ENCODE assay signal across 9 mouse cellular contexts in the genomic region with DNA sequence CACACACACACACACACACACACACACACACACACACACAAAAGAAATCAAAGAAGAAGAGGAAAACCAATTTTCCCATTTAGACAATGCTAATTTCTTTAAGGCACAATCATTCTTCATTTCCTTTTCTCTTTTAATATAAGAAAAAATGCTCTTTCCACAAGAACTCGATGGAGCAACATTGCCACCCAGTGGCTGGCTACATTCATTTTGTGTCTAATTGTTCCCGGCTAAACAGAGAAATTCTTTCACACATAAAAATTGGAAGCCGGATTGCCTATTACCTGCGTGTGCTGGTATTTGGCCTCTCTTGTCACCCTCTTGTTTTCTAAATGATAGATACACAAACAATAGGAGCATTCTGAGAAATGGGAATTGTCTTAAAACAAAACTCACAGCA.
DNase-seq lines count a peak whose midpoint lies in the region; ATAC-seq lines count a peak whose summit lies in the region.
"Had no signal": no experiment of that assay in that cellular context is flagged by ENCODE, and none has a peak within 500 bp of the region (broad histone marks: within the 10 kb centered on the region; RNA-seq: fewer than 3 reads in every experiment).

No protein-coding gene starts in this region.

- no peaks in the 10 kb centered on the region for H3K36me3 ChIP-seq in intestine, embryonic 14.5 days (ENCODE audit: control insufficient read depth, insufficient read depth, low read length)
- H3K36me3 ChIP-seq in intestine, embryonic 15.5 days, result no peaks in the 10 kb centered on the region
- H3K36me3 ChIP-seq in embryonic facial prominence, embryonic 11.5 days (replicated peaks; ENCODE audit: control insufficient read depth, insufficient read depth, low read depth, low read length), result no peaks in the 10 kb centered on the region
- H3K36me3 ChIP-seq: liver, embryonic 13.5 days had no signal

- H3K27ac ChIP-seq in intestine, embryonic 14.5 days (ENCODE audit: low read depth), result no peak overlapping the region
- no peak overlapping the region for H3K27ac ChIP-seq in intestine, embryonic 15.5 days
- no peak overlapping the region for H3K27ac ChIP-seq in embryonic facial prominence, embryonic 11.5 days (replicated peaks; ENCODE audit: low read depth, low read length)
- H3K27ac ChIP-seq: liver, embryonic 13.5 days had no signal

- 9% methylated on average over 4 of the region's 4 CpGs for WGBS in intestine, embryonic 14.5 days
- WGBS in intestine, embryonic 15.5 days, result 10% methylated on average over 4 of the region's 4 CpGs
- WGBS in embryonic facial prominence, embryonic 11.5 days, result 26% methylated on average over 4 of the region's 4 CpGs

- no peak for ATAC-seq in intestine, embryonic 14.5 days (replicated peaks; ENCODE audit: low FRiP score, low TSS enrichment, low read depth)
- no peak for ATAC-seq in intestine, embryonic 15.5 days
- no peak for ATAC-seq in embryonic facial prominence, embryonic 11.5 days (replicated peaks; ENCODE audit: insufficient number of reproducible peaks, low FRiP score, low TSS enrichment, low read depth)

- H3K9ac ChIP-seq in intestine, embryonic 14.5 days (ENCODE audit: low read length), result no peak overlapping the region
- no peak overlapping the region for H3K9ac ChIP-seq in intestine, embryonic 15.5 days
- no peak overlapping the region for H3K9ac ChIP-seq in embryonic facial prominence, embryonic 11.5 days (replicated peaks; ENCODE audit: low read length)
- H3K9ac ChIP-seq: liver, embryonic 13.5 days had no signal

- H3K27me3 ChIP-seq in intestine, embryonic 14.5 days (replicated peaks; ENCODE audit: control insufficient read depth, insufficient read depth, low read length), result no peaks in the 10 kb centered on the region
- H3K27me3 ChIP-seq in intestine, embryonic 15.5 days (replicated peaks), result no peaks in the 10 kb centered on the region
- H3K27me3 ChIP-seq in embryonic facial prominence, embryonic 11.5 days (ENCODE audit: control insufficient read depth, insufficient read depth, low read length), result no peaks in the 10 kb centered on the region
- H3K27me3 ChIP-seq: liver, embryonic 13.5 days had no signal

- H3K4me1 ChIP-seq in intestine, embryonic 14.5 days (replicated peaks; ENCODE audit: control insufficient read depth, insufficient read depth, low read length), result no peaks in the 10 kb centered on the region; the same call in 1 of the 2 replicates
- no peaks in the 10 kb centered on the region for H3K4me1 ChIP-seq in intestine, embryonic 15.5 days (replicated peaks)
- H3K4me1 ChIP-seq in embryonic facial prominence, embryonic 11.5 days (ENCODE audit: control insufficient read depth, insufficient read depth, low read length), result no peaks in the 10 kb centered on the region
- H3K4me1 ChIP-seq: liver, embryonic 13.5 days had no signal

- H3K4me2 ChIP-seq in intestine, embryonic 14.5 days (ENCODE audit: low read length), result peak overlapping the region; percentile 33
- H3K4me2 ChIP-seq in intestine, embryonic 15.5 days (replicated peaks), result no peak overlapping the region
- H3K4me2 ChIP-seq in embryonic facial prominence, embryonic 11.5 days (ENCODE audit: low read depth, low read length), result no peak overlapping the region
- H3K4me2 ChIP-seq: liver, embryonic 13.5 days had no signal

- no peaks in the 10 kb centered on the region for H3K9me3 ChIP-seq in intestine, embryonic 14.5 days (ENCODE audit: control insufficient read depth, low read length)
- H3K9me3 ChIP-seq in intestine, embryonic 15.5 days, result no peaks in the 10 kb centered on the region
- H3K9me3 ChIP-seq in embryonic facial prominence, embryonic 11.5 days (replicated peaks; ENCODE audit: control insufficient read depth, low read length), result no peaks in the 10 kb centered on the region
- H3K9me3 ChIP-seq: liver, embryonic 13.5 days had no signal

- DNase-seq in intestine, embryonic 14.5 days (ENCODE audit: low spot score), result peak; percentile 84
- peak; percentile 9 to 28 for DNase-seq in adrenal gland, adult 18-20 months (ENCODE audit: low spot score in 2 of 2)
- DNase-seq in embryonic facial prominence, embryonic 11.5 days (ENCODE audit: low spot score), result peak; percentile 72
- peak; percentile 56 to 87 for DNase-seq in layer of hippocampus, adult 18-20 months (ENCODE audit: low spot score in 2 of 2)
- DNase-seq in lung, postnatal 14 days, result peak; percentile 12
- DNase-seq in right cerebral cortex, postnatal 4 days, result peak; percentile 87
- DNase-seq in spleen, postnatal 14 days (ENCODE audit: low spot score in 2 of 2), result no peak
- DNase-seq: liver, embryonic 13.5 days had no signal

- no peak overlapping the region for H3K4me3 ChIP-seq in intestine, embryonic 14.5 days (ENCODE audit: low read depth, low read length)
- no peak overlapping the region for H3K4me3 ChIP-seq in intestine, embryonic 15.5 days (replicated peaks)
- H3K4me3 ChIP-seq in embryonic facial prominence, embryonic 11.5 days (ENCODE audit: low read depth, low read length), result no peak overlapping the region
- H3K4me3 ChIP-seq: liver, embryonic 13.5 days had no signal

Comparison
In these comparisons a context has a peak if more than half of its experiments do, and no peak if none do; other contexts are left out.
1. DNase-seq: peak in intestine, embryonic 14.5 days (single experiment), adrenal gland, adult 18-20 months (2 of 2), embryonic facial prominence, embryonic 11.5 days (single experiment), layer of hippocampus, adult 18-20 months (2 of 2), lung, postnatal 14 days (single experiment) and right cerebral cortex, postnatal 4 days (single experiment); none in spleen, postnatal 14 days (0 of 2).